Mouse (Mus musculus) adrenal gland, postnatal 4 days (tissue): ENCODE results near the gene Fibcd1. TPM values are rescaled to one million over a fixed set of nuclear protein-coding genes. Genes with fewer than 3 reads are reported as not detected.
A peak's percentile ranks its signal among the peaks of the same experiment; 100 is the strongest.

Experiments used
- DNase-seq, 2 experiments: peaks; one replicate each; pipeline ENCODE4 v3.0.0; 2021 to 2022; ENCODE audit warnings: low spot score in 2 of 2, mixed read lengths in 2 of 2
- total RNA-seq, 2 experiments: library from RNA; stranded (reverse); gene quantifications; 2 replicates each; pipeline ENCODE4 v1.2.3; 2021

The Fibcd1 gene
- total RNA-seq, 2 experiments from 2014 or later = 1.1 to 2.2 TPM

DNA sequence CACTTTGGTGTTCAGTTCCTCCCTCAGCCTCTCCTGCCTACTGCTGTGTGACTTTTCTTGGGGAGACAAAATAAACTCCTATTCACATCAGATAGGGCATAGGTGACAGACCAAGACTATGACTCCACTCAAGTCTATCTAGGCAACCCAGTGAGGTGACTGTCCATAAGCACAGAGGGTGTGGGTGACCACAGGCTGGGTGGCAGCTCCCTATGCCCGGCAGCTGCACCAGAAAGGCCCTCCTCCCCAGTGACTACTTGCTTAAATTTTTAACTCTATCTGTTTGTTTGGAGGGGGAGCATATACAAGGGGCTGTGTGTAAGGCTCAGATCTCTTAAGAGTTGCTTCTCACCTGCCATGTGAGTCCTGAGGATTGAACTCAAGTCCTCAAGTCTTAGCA, 17.1 kb upstream of the Fibcd1 start:
- DNase-seq = no peak

- DNase-seq = no peak
These were observed 12.7 kb upstream of the Fibcd1 start for GRCm38 (mm10) chr2:31858500-31858899.

GRCm38 (mm10) chr2:31857180-31857579, 11.4 kb upstream of the Fibcd1 start:
- no peak for DNase-seq

- no peak for DNase-seq
These were observed 10.2 kb upstream of the Fibcd1 start for GRCm38 (mm10) chr2:31855991-31856390.

GRCm38 (mm10) chr2:31850141-31850540, 4.3 kb upstream of the Fibcd1 start:
- no peak for DNase-seq

- no peak for DNase-seq
These were observed 2.1 kb upstream of the Fibcd1 start for GRCm38 (mm10) chr2:31847908-31848307.

GRCm38 (mm10) chr2:31846692-31847660, 1.2 kb upstream of the Fibcd1 start:
- no peak for DNase-seq

- no peak for DNase-seq
These were observed 301 bp downstream of the Fibcd1 start for GRCm38 (mm10) chr2:31845512-31845895.

GRCm38 (mm10) chr2:31844729-31845136, 1.1 kb downstream of the Fibcd1 start:
- DNase-seq = no peak

- DNase-seq = no peak
These were observed 6.9 kb downstream of the Fibcd1 start for GRCm38 (mm10) chr2:31838868-31839267.

- DNase-seq = no peak
These were observed 8.8 kb downstream of the Fibcd1 start for GRCm38 (mm10) chr2:31836985-31837384.

DNA sequence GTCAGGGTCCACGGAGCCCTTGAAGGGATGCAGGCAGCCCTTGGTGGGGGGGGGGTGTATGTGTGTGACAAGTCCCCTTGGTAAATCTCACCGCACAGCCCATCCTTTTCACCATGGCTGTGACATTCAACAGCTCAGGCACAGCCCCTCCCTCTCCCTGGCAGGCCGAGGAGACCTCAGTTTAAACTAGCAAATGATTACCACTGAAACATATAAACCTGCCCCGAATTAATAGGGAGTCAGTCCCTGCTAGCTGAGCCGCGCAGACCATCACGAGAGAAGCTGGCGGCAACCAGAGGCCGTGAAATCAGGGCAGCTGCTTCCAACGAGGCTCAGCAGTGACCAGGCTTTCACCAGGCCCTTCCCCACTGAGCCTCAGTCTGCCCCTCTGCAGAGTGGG, 9.7 kb downstream of the Fibcd1 start:
- DNase-seq = no peak

DNA sequence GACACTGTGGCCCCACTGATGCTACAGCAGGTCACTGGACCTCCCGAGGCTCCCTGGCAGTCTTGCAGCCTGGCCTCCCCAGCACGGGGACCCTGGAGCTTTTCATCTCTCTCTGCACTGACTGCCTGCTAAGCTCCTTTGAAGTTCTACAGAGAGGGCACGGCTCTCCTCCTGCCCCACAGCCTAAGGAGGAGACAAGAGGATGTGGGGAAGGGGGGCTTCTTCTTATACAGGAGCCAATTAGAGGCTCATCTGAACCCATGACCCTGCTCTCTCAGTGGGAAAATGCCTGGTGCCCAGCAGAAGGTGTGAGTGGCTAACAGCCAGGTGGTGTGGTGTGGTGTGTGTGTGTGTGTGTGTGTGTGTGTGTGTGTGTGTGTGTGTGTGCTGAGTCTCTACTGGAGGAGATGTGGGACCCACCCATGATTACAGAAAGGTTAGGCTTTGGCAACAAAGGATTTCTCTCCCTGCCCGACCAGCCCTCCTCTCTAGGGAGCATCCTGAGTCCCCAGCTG, 17.4 kb downstream of the Fibcd1 start:
- no peak for DNase-seq

DNA sequence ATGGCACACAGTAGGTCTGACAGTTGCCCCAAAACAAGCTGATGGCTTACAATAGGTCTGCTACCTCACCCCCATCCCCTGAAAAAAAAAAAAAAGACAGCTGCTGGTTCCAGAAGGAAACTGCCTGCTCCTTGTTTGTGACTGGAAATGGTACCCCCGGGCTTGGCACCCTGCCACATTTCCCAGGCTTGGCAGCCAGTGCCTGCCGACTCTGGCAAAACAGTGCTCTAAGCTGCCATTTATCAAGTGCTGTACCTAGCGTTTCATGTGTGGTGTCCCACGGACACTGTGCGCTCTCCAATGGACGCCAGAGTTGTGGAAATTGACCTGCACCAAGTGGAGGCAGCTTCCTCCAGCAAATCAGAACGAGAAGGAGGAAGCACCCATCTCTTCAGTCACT, 17.9 kb downstream of the Fibcd1 start:
- DNase-seq = no peak

DNA sequence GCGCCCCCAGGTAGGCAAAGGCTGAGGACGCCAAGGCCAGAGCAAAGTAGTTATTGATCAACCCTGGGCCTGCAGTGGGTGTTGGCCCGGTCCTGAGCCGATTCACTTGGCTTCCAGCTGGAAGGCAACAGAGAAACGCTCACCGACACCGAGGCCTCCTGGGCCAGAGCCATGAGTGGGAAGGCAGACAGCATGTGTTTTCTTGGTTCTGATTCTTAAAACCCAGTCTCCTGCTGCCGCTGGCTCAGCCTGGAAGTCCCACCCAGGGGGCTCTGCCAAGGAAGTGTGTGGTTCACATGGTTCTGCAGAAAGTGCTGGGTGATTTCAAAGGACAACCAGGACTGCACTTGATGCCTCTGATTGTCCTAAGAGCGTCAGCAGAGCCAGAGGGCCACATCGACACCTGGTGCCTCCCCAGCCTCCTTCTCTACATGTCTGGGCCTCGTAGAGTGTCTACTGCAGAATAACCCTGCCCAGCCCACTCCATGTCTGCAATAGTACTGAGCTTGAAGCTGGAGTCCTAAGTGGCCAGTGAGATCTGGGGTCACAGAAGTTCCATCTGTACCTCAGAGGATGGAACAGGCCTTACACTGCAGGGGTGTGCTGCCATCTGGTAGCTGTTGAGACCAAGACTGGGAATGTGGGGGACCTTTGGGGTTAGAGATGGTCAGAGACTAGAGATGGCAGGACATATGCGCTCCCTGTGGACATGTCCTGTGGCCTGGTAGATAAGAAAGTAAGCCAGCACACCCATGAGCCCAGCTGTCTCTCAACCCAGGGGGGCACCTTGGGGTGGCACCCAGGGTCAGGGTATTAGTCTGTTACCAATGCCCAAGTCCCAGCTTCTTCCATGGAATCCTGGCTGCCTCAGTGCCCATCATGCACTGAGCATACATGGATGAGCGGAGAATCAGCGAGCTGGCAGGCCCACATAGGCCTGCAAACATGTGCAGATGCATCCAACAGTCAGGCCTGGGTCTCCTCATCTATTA, 19.4 kb downstream of the Fibcd1 start:
- DNase-seq = no peak

DNA sequence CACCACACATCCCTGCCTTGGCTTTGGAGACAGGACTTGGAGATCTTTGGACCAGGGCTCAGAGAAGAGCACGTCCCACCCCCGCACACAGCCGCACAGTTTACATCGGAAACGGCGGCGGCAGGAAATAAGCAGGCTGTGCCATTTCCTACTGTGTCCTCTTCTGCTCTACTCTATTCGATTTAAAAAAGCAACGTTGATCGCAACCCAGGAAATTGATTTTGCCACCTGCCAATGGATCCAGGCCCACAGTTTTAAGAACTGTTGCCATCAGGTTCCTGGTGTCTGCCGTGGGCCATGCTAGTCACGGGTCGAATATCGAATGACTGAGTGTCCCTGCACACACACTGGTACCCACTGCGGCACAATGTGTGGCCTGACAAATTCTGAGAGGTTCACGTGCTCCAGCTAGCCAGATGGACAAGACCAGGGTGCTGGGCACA, 20.3 kb downstream of the Fibcd1 start:
- DNase-seq = no peak

DNA sequence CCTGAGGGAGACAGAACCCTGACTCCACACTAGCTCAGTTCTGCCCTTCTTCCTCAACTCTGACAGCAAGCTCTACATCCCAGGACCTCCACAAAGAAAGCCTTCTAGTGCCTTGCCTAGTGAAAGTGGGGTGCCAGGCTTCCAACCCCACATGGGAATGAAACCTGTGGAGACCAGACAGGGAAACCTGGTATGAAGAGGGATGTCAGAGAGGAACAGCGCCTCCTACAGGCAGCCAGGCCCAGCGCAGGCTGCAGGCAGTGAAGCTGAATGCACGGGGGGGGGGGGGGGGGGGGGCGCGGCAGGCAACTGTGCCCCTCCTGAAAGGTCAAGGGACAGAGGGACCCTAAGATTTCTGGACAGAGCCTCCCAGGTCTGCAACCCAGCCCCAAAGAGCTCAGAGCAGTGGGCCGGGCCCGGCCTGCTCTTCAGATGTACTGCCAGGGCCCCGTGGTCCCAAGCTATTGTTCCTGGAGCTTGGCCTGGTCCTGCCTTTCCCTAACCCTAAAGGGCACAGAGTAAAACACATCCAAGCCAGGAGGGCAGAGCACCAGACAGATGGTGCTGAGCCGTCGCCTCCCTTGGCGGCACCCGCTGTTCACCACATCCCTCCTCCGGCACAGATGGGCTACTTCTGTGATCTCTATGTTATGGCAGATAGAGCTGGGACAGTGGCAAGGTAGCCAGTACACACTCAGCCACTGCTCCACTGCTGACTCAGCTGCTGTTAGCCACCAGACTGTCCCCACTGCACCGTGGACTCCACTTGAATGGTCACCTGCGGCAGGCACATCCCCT, 21.7 kb downstream of the Fibcd1 start:
- no peak for DNase-seq

GRCm38 (mm10) chr2:31822524-31823371, 23.1 kb downstream of the Fibcd1 start:
- DNase-seq = no peak

- DNase-seq = peak in 1 of 2 experiments; percentile 47
These were observed 30.4 kb downstream of the Fibcd1 start for GRCm38 (mm10) chr2:31815367-31815766.

- no peak for DNase-seq
These were observed 31.1 kb downstream of the Fibcd1 start for GRCm38 (mm10) chr2:31814699-31815098.
